Mouse (Mus musculus): ENCODE results near the gene Rimbp2.
A peak's percentile ranks its signal among the peaks of the same experiment; 100 is the strongest.

Rimbp2 gene

GRCm38 (mm10) chr5:128925073-128925472 is 28.2 kb downstream of the Rimbp2 start:
- no peak for DNase-seq

- DNase-seq = no peak
These were observed 33.2 kb downstream of the Rimbp2 start for GRCm38 (mm10) chr5:128920112-128920511.

GRCm38 (mm10) chr5:128917116-128917959 is 35.9 kb downstream of the Rimbp2 start:
- DNase-seq = peak; percentile 11

GRCm38 (mm10) chr5:128913820-128914219 is 39.5 kb downstream of the Rimbp2 start:
- DNase-seq = no peak

GRCm38 (mm10) chr5:128912374-128912773 is 40.9 kb downstream of the Rimbp2 start:
- no peak for DNase-seq

GRCm38 (mm10) chr5:128911593-128911992 is 41.7 kb downstream of the Rimbp2 start:
- no peak for DNase-seq

- no peak for DNase-seq
These were observed 49.2 kb downstream of the Rimbp2 start for GRCm38 (mm10) chr5:128904113-128904512.

GRCm38 (mm10) chr5:128903120-128903519 is 50.2 kb downstream of the Rimbp2 start:
- no peak for DNase-seq

GRCm38 (mm10) chr5:128899971-128900370 is 53.3 kb downstream of the Rimbp2 start:
- no peak for DNase-seq

- no peak for DNase-seq
These were observed 58.4 kb downstream of the Rimbp2 start for GRCm38 (mm10) chr5:128894921-128895320.

GRCm38 (mm10) chr5:128887546-128887945 is 65.7 kb downstream of the Rimbp2 start:
- DNase-seq = no peak

GRCm38 (mm10) chr5:128884320-128884719 is 69.0 kb downstream of the Rimbp2 start:
- no peak for DNase-seq

GRCm38 (mm10) chr5:128879092-128879491 is 74.2 kb downstream of the Rimbp2 start:
- DNase-seq = no peak

- DNase-seq = no peak
These were observed 75.8 kb downstream of the Rimbp2 start for GRCm38 (mm10) chr5:128877425-128878035.

GRCm38 (mm10) chr5:128871706-128872105 is 81.6 kb downstream of the Rimbp2 start:
- DNase-seq = no peak

- no peak for DNase-seq
These were observed 86.5 kb downstream of the Rimbp2 start for GRCm38 (mm10) chr5:128866811-128867210.

GRCm38 (mm10) chr5:128866291-128866690 is 87.0 kb downstream of the Rimbp2 start:
- DNase-seq = no peak

- no peak for DNase-seq
These were observed 89.8 kb downstream of the Rimbp2 start for GRCm38 (mm10) chr5:128863497-128863896.

- DNase-seq = no peak
These were observed 92.4 kb downstream of the Rimbp2 start for GRCm38 (mm10) chr5:128860907-128861306.

- no peak for DNase-seq
These were observed 100.5 kb downstream of the Rimbp2 start for GRCm38 (mm10) chr5:128852791-128853190.

- no peak for DNase-seq
These were observed 105.5 kb downstream of the Rimbp2 start for GRCm38 (mm10) chr5:128847806-128848205.

GRCm38 (mm10) chr5:128846433-128847040 is 106.7 kb downstream of the Rimbp2 start:
- DNase-seq = no peak

GRCm38 (mm10) chr5:128845033-128845432 is 108.3 kb downstream of the Rimbp2 start:
- DNase-seq = no peak

- peak; percentile 7 for DNase-seq
These were observed 109.3 kb downstream of the Rimbp2 start for GRCm38 (mm10) chr5:128843982-128844381.
